Mouse (Mus musculus) megakaryocyte, embryonic 14.5 days (primary cell): ENCODE results near the gene Dcxr.

ENCODE experiments used
- FLI1 ChIP-seq: IDR thresholded peaks from 2 replicates; pipeline ENCODE4 v1.6.1; 2012; ENCODE audit warnings: low read length, inconsistent platforms, mixed read lengths
- GATA1 ChIP-seq: IDR thresholded peaks from 3 replicates; pipeline ENCODE4 v1.6.1; 2012; ENCODE audit warnings: mixed read lengths, low read length, inconsistent platforms, borderline replicate concordance

GRCm38 (mm10) chr11:120710672-120711071 is 16.4 kb downstream of the Dcxr start:
- TF ChIP-seq GATA1 = no peak
- TF ChIP-seq FLI1 = no peak
